Mouse (Mus musculus) olfactory bulb, adult 2 months (tissue): ENCODE results near the gene Stard7. TPM values are rescaled to one million over a fixed set of nuclear protein-coding genes. Genes with fewer than 3 reads are reported as not detected.

Source experiments
- H3K27ac ChIP-seq: fragments of 200-500 bp; 2 replicates; pipeline ENCODE4 v1.5.1; 2012; ENCODE audit warnings: low read depth, low read length; ENCODE audit not compliant: insufficient read depth
- H3K4me1 ChIP-seq: fragments of 200-500 bp; 2 replicates; pipeline ENCODE4 v1.6.1; 2012; ENCODE audit warnings: low read length; ENCODE audit not compliant: control insufficient read depth, insufficient read depth
- H3K4me3 ChIP-seq: fragments of 200-500 bp; 2 replicates; pipeline ENCODE4 v1.5.1; 2012; ENCODE audit warnings: mild to moderate bottlenecking, low read depth, low read length, moderate library complexity; ENCODE audit not compliant: insufficient read depth
- CTCF ChIP-seq: fragments of 200-500 bp; IDR thresholded peaks from 2 replicates; pipeline ENCODE4 v1.5.1; 2012; ENCODE audit warnings: low read depth, mild to moderate bottlenecking, low read length, moderate library complexity; ENCODE audit not compliant: insufficient read depth
- POLR2A ChIP-seq: fragments of 200-500 bp; IDR thresholded peaks from 2 replicates; pipeline ENCODE4 v1.6.1; 2012; ENCODE audit warnings: mild to moderate bottlenecking, low read depth, low read length, moderate library complexity; ENCODE audit not compliant: insufficient read depth
- WGBS: fragments of 180-500 bp; shearing (Covaris S2); methylation state at CpG from one replicate; pipeline ENCODE4 v1.1.7; 2018; 5-methylcytosine and 5-hydroxymethylcytosine counted together
- polyA plus RNA-seq: library from polyadenylated mRNA; stranded (reverse); fragments of >200 nt; gene quantifications from 2 replicates; pipeline ENCODE4 v1.2.4, GENCODE M21; 2012; ENCODE audit warnings: low replicate concordance; ENCODE audit not compliant: missing spikeins, insufficient read depth, insufficient read length

The Stard7 gene
- polyA plus RNA-seq, 1 experiment: not detected

- WGBS: 76% methylated on average over 7 of the region's 7 CpGs
- Histone ChIP-seq H3K4me1 (0 out of 2 replicates have a peak, but pooled peaks cover 3% of the 10 kb centered on the region), H3K4me3 (no peak overlapping the region), H3K27ac (no peak overlapping the region)
- TF ChIP-seq CTCF (no peak), POLR2A (no peak)
Measured at GRCm38 (mm10) chr2:127324456-127324855, 54.4 kb downstream of the Stard7 start.

GRCm38 (mm10) chr2:127328090-127328851 is 58.3 kb downstream of the Stard7 start:
- no peak overlapping the region for H3K4me3 ChIP-seq
- 84% methylated on average over 12 of the region's 12 CpGs for WGBS
- no peak for TF ChIP-seq POLR2A
- TF ChIP-seq CTCF: no peak
- H3K27ac ChIP-seq: no peak overlapping the region
- peaks cover 3% of the 10 kb centered on the region; the same call in 1 of the 2 replicates for H3K4me1 ChIP-seq

- WGBS: 88% methylated on average over 14 of the region's 14 CpGs
- Histone ChIP-seq H3K4me1 (peaks cover 8% of the 10 kb centered on the region), H3K27ac (no peak overlapping the region), H3K4me3 (no peak overlapping the region)
- TF ChIP-seq CTCF (no peak), POLR2A (no peak)
Measured at GRCm38 (mm10) chr2:127332807-127333570, 63.0 kb downstream of the Stard7 start.

- TF ChIP-seq POLR2A (no peak), CTCF (no peak)
- H3K4me1 ChIP-seq: peaks cover 8% of the 10 kb centered on the region
- H3K27ac ChIP-seq: no peak overlapping the region
- 76% methylated on average over 5 of the region's 5 CpGs for WGBS
- no peak overlapping the region for H3K4me3 ChIP-seq
Measured at GRCm38 (mm10) chr2:127333945-127334603, 64.1 kb downstream of the Stard7 start.

GRCm38 (mm10) chr2:127335078-127335541 is 65.1 kb downstream of the Stard7 start:
- WGBS: 57% methylated on average over 11 of the region's 11 CpGs
- Histone ChIP-seq H3K27ac (no peak overlapping the region), H3K4me1 (peaks cover 8% of the 10 kb centered on the region), H3K4me3 (no peak overlapping the region)
- no peak for TF ChIP-seq CTCF
- TF ChIP-seq POLR2A: no peak

GRCm38 (mm10) chr2:127335767-127336496 is 65.9 kb downstream of the Stard7 start, which contains the start of gene Dusp2:
Dusp2 (plus strand) TSS chr2:127336159.
- Histone ChIP-seq H3K4me1 (peaks cover 8% of the 10 kb centered on the region), H3K4me3 (peak within 1 kb of the TSS; percentile 73), H3K27ac (no peak within 1 kb of the TSS)
- under 1% methylated on average over 76 of the region's 76 CpGs for WGBS
- TF ChIP-seq POLR2A (no peak), CTCF (no peak)

GRCm38 (mm10) chr2:127336497-127336832 is 66.4 kb downstream of the Stard7 start:
- no peak for TF ChIP-seq POLR2A
- no peak for TF ChIP-seq CTCF
- peak overlapping the region; percentile 73 for H3K4me3 ChIP-seq
- WGBS: 7% methylated on average over 33 of the region's 33 CpGs
- no peak overlapping the region for H3K27ac ChIP-seq
- H3K4me1 ChIP-seq: peaks cover 8% of the 10 kb centered on the region

GRCm38 (mm10) chr2:127336885-127337284 is 66.9 kb downstream of the Stard7 start:
- Histone ChIP-seq H3K4me3 (peak overlapping the region; percentile 73), H3K27ac (no peak overlapping the region), H3K4me1 (peaks cover 8% of the 10 kb centered on the region)
- no peak for TF ChIP-seq POLR2A
- TF ChIP-seq CTCF: no peak
- 62% methylated on average over 5 of the region's 5 CpGs for WGBS

GRCm38 (mm10) chr2:127337531-127337930 is 67.5 kb downstream of the Stard7 start:
- 79% methylated on average over 11 of the region's 11 CpGs for WGBS
- no peak overlapping the region for H3K4me3 ChIP-seq
- TF ChIP-seq CTCF (no peak), POLR2A (no peak)
- peaks cover 8% of the 10 kb centered on the region for H3K4me1 ChIP-seq
- no peak overlapping the region for H3K27ac ChIP-seq
